Mouse (Mus musculus): ENCODE measurements around the gene Shc4. TPM values are rescaled to one million over a fixed set of nuclear protein-coding genes. Genes with fewer than 3 reads are reported as not detected.

Shc4 gene
- total and polyA plus RNA-seq, 3 experiments, result 0.21 to 1.1 (median 0.37) TPM

GRCm38 (mm10) chr2:125739338-125739737, 15.4 kb upstream of the Shc4 start:
- TF ChIP-seq JUND (conservative IDR thresholded peaks at IDR 0.05; ENCODE audit: low read depth, low read length) (no peak), JUN (IDR thresholded peaks at IDR 0.05; ENCODE audit: insufficient read depth, low read depth, low read length) (no peak), MXI1 (IDR thresholded peaks at IDR 0.05; ENCODE audit: low read depth, low read length) (no peak), MAZ (IDR thresholded peaks at IDR 0.05; ENCODE audit: low read depth, low read length) (no peak), E2F4 (IDR thresholded peaks at IDR 0.05; ENCODE audit: insufficient replicate concordance, low read depth, low read length) (no peak), MYC (IDR thresholded peaks at IDR 0.05; ENCODE audit: low read depth, low read length) (no peak), ELF1 (IDR thresholded peaks at IDR 0.05; ENCODE audit: low read depth, low read length) (no peak)
- Histone ChIP-seq H3K4me2 (ENCODE audit: insufficient read depth, low read depth, poor library complexity, severe bottlenecking) (no peak overlapping the region), H3K27ac (ENCODE audit: insufficient read depth, low read depth) (no peak overlapping the region), H3K79me2 (replicated peaks; ENCODE audit: control insufficient read depth, extremely low read depth, insufficient read depth, poor library complexity, severe bottlenecking) (no peaks in the 10 kb centered on the region), H3K9ac (ENCODE audit: insufficient read depth, low read depth) (no peak overlapping the region), H3K36me3 (replicated peaks in 1 of 2; ENCODE audit: control insufficient read depth in 1 of 2, insufficient read depth in 1 of 2, low read length in 1 of 2) (peaks cover 24 to 51% of the 10 kb centered on the region in 2 experiments), H3K4me3 (replicated peaks in 1 of 3; ENCODE audit: low read depth in 2 of 3, low read length in 2 of 3, poor library complexity in 1 of 3) (no peak overlapping the region), H3K4me1 (ENCODE audit: control insufficient read depth in 1 of 2, insufficient read depth in 2 of 2) (peaks cover 11 to 29% of the 10 kb centered on the region in 2 experiments), H3K9me3 (replicated peaks; ENCODE audit: low read length) (peaks cover 3% of the 10 kb centered on the region), H3K27me3 (replicated peaks) (no peaks in the 10 kb centered on the region)
- DNase-seq (ENCODE audit: extremely low read depth), result no peak
- dilution Hi-C loops (cut with MboI; ENCODE audit: extremely low pct_ligation_motif_present, extremely low pct_unique_long_range_greater_than_20kb, low sequenced_read_pairs), result no loop called here
- in situ Hi-C loops (cut with MboI; ENCODE audit: low pct_ligation_motif_present, low pct_unique_long_range_greater_than_20kb, low sequenced_read_pairs), result no loop called here

- dilution Hi-C loops (cut with MboI; ENCODE audit: extremely low pct_ligation_motif_present, extremely low pct_unique_long_range_greater_than_20kb, low sequenced_read_pairs), result no loop called here
- DNase-seq (ENCODE audit: extremely low read depth), result no peak
- H3K9ac ChIP-seq (ENCODE audit: insufficient read depth, low read depth), result no peak overlapping the region
- H3K4me1 ChIP-seq (ENCODE audit: control insufficient read depth in 1 of 2, insufficient read depth in 2 of 2), result peaks cover 11 to 31% of the 10 kb centered on the region in 2 experiments
- peaks cover 24 to 45% of the 10 kb centered on the region in 2 experiments for H3K36me3 ChIP-seq (replicated peaks in 1 of 2; ENCODE audit: control insufficient read depth in 1 of 2, insufficient read depth in 1 of 2, low read length in 1 of 2)
- no peak overlapping the region for H3K27ac ChIP-seq (ENCODE audit: insufficient read depth, low read depth)
- TF ChIP-seq HCFC1 (IDR thresholded peaks at IDR 0.05; ENCODE audit: low read depth, low read length) (no peak), CTCF (conservative IDR thresholded peaks at IDR 0.05 in 1 of 2, IDR thresholded peaks at IDR 0.05 in 1 of 2; ENCODE audit: low read depth in 2 of 2, low read length in 2 of 2) (peak in 1 of 2 experiments; percentile 22; a peak in 2 of 4 replicates)
- no peak overlapping the region for H3K4me2 ChIP-seq (ENCODE audit: insufficient read depth, low read depth, poor library complexity, severe bottlenecking)
- H3K79me2 ChIP-seq (replicated peaks; ENCODE audit: control insufficient read depth, extremely low read depth, insufficient read depth, poor library complexity, severe bottlenecking), result no peaks in the 10 kb centered on the region
- in situ Hi-C loops (cut with MboI; ENCODE audit: low pct_ligation_motif_present, low pct_unique_long_range_greater_than_20kb, low sequenced_read_pairs), result no loop called here
- no peak overlapping the region for H3K4me3 ChIP-seq (replicated peaks in 1 of 3; ENCODE audit: low read depth in 2 of 3, low read length in 2 of 3, poor library complexity in 1 of 3)
- H3K27me3 ChIP-seq (replicated peaks), result no peaks in the 10 kb centered on the region
- H3K9me3 ChIP-seq (replicated peaks; ENCODE audit: low read length), result peaks cover 3% of the 10 kb centered on the region
Observed at GRCm38 (mm10) chr2:125738718-125739117, 14.8 kb upstream of the Shc4 start.

- peaks cover 15 to 25% of the 10 kb centered on the region in 2 experiments for H3K36me3 ChIP-seq (replicated peaks in 1 of 2; ENCODE audit: control insufficient read depth in 1 of 2, insufficient read depth in 1 of 2, low read length in 1 of 2)
- TF ChIP-seq CTCF (conservative IDR thresholded peaks at IDR 0.05 in 1 of 2, IDR thresholded peaks at IDR 0.05 in 1 of 2; ENCODE audit: low read depth in 2 of 2, low read length in 2 of 2) (no peak), ETS1 (conservative IDR thresholded peaks at IDR 0.05; ENCODE audit: low read depth, low read length) (peak; percentile 34; the same call in 1 of the 2 replicates), JUN (IDR thresholded peaks at IDR 0.05; ENCODE audit: insufficient read depth, low read depth, low read length) (no peak), SIN3A (IDR thresholded peaks at IDR 0.05; ENCODE audit: low read length) (no peak), POLR2A (IDR thresholded peaks at IDR 0.05; ENCODE audit: low read depth, low read length) (no peak), USF2 (conservative IDR thresholded peaks at IDR 0.05; ENCODE audit: low read depth, low read length) (peak; percentile 12; the same call in 1 of the 2 replicates), IRF4 (IDR thresholded peaks at IDR 0.05; ENCODE audit: low read depth, low read length) (no peak), MEF2A (IDR thresholded peaks at IDR 0.05; ENCODE audit: borderline replicate concordance, low read depth, low read length) (no peak), POLR2AphosphoS2 (IDR thresholded peaks at IDR 0.05; ENCODE audit: low read depth, low read length) (no peak), MXI1 (IDR thresholded peaks at IDR 0.05; ENCODE audit: low read depth, low read length) (0 out of 2 replicates have a peak, but pooled peaks have one; percentile 18), ELF1 (IDR thresholded peaks at IDR 0.05; ENCODE audit: low read depth, low read length) (no peak), RAD21 (IDR thresholded peaks at IDR 0.05; ENCODE audit: low read depth, low read length) (no peak), USF1 (IDR thresholded peaks at IDR 0.05; ENCODE audit: low read depth, low read length) (no peak), MAX (IDR thresholded peaks at IDR 0.05; ENCODE audit: low read length) (0 out of 2 replicates have a peak, but pooled peaks have one; percentile 21), MAFK (IDR thresholded peaks at IDR 0.05; ENCODE audit: insufficient replicate concordance, low read length) (no peak)
- H3K4me1 ChIP-seq (ENCODE audit: control insufficient read depth in 1 of 2, insufficient read depth in 2 of 2), result peaks cover 14 to 36% of the 10 kb centered on the region in 2 experiments
- no peak overlapping the region for H3K9ac ChIP-seq (ENCODE audit: insufficient read depth, low read depth)
- no peaks in the 10 kb centered on the region for H3K27me3 ChIP-seq (replicated peaks)
- DNase-seq (ENCODE audit: extremely low read depth), result no peak
- H3K27ac ChIP-seq (ENCODE audit: insufficient read depth, low read depth), result no peak overlapping the region
- H3K4me3 ChIP-seq (replicated peaks in 1 of 3; ENCODE audit: low read depth in 2 of 3, low read length in 2 of 3, poor library complexity in 1 of 3), result no peak overlapping the region
- no peaks in the 10 kb centered on the region for H3K79me2 ChIP-seq (replicated peaks; ENCODE audit: control insufficient read depth, extremely low read depth, insufficient read depth, poor library complexity, severe bottlenecking)
- in situ Hi-C loops (cut with MboI; ENCODE audit: low pct_ligation_motif_present, low pct_unique_long_range_greater_than_20kb, low sequenced_read_pairs) (no loop called here), dilution Hi-C loops (cut with MboI; ENCODE audit: extremely low pct_ligation_motif_present, extremely low pct_unique_long_range_greater_than_20kb, low sequenced_read_pairs) (no loop called here)
- H3K4me2 ChIP-seq (ENCODE audit: insufficient read depth, low read depth, poor library complexity, severe bottlenecking), result no peak overlapping the region
- no peaks in the 10 kb centered on the region for H3K9me3 ChIP-seq (replicated peaks; ENCODE audit: low read length)
Observed at GRCm38 (mm10) chr2:125736025-125736343, 12.0 kb upstream of the Shc4 start.

All from CH12.LX (cell line).